Mouse (Mus musculus): ENCODE measurements around the gene BC061212. TPM values are rescaled to one million over a fixed set of nuclear protein-coding genes. Genes with fewer than 3 reads are reported as not detected.
"Not testable (repeated sequence)": the region's sequence is repeated elsewhere in the genome, so short reads cannot be mapped to it uniquely, and the experiment has no call there.

Gene BC061212
- polyA plus RNA-seq (2014; fragmentation: Nextera tagmentation; extraction: Ambion mirVana): not detected in 2 replicates

DNA sequence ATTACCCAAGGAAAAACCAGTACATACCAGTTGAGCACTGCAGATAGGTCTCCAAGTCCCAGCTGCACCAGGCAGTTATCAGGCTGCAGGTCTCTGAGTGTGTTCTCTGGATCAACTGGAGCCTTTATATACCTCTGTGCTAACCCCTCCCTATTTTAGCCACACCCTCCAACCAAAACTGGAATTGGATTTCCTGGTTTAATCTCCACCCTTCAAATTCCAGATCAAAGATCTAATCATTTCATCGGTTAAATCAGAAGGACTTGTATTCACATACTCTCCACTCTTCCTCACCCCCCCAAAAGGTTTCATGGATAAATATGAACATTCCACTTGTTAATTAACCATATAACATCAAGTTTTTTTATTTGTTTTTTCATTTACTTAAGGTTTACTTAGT, at the start of gene BC061212:
Gene BC061212, minus strand, starts transcription at position 101 of the 400 bp plus-strand sequence.
- H3K4me3 ChIP-seq (ENCODE audit: low read length); ATAC-seq (ENCODE audit: low FRiP score, low TSS enrichment); H3K9me3 ChIP-seq (ENCODE audit: control insufficient read depth, low read length); H3K9ac ChIP-seq (ENCODE audit: low read depth, low read length); H3K36me3 ChIP-seq (ENCODE audit: control insufficient read depth, insufficient read depth, low read length); H3K27me3 ChIP-seq (ENCODE audit: control insufficient read depth, insufficient read depth, low read length); H3K4me2 ChIP-seq (replicated peaks; ENCODE audit: low read depth, low read length); H3K27ac ChIP-seq (ENCODE audit: low read depth, low read length); H3K4me1 ChIP-seq (ENCODE audit: control insufficient read depth, insufficient read depth, low read length): not testable (repeated sequence)
- no CpG with 5 or more reads among the region's 1 CpGs for WGBS

GRCm38 (mm10) chr5:94076085-94076484, 5.7 kb upstream of the BC061212 start, which contains the start of gene Gm6351:
Gene Gm6351, plus strand, starts transcription at chr5:94076385.
- WGBS: no CpG with 5 or more reads among the region's 3 CpGs
- not testable (repeated sequence) for H3K27ac ChIP-seq (ENCODE audit: low read depth, low read length); H3K4me2 ChIP-seq (replicated peaks; ENCODE audit: low read depth, low read length); H3K4me1 ChIP-seq (ENCODE audit: control insufficient read depth, insufficient read depth, low read length); ATAC-seq (ENCODE audit: low FRiP score, low TSS enrichment); H3K27me3 ChIP-seq (ENCODE audit: control insufficient read depth, insufficient read depth, low read length); H3K4me3 ChIP-seq (ENCODE audit: low read length); H3K36me3 ChIP-seq (ENCODE audit: control insufficient read depth, insufficient read depth, low read length); H3K9ac ChIP-seq (ENCODE audit: low read depth, low read length); H3K9me3 ChIP-seq (ENCODE audit: control insufficient read depth, low read length)

Other genes with a start within 250 kb of the BC061212 start
- gene Gm7792, start 226.8 kb downstream of the BC061212 start, polyA plus RNA-seq (2014; fragmentation: Nextera tagmentation; extraction: Ambion mirVana): not detected in 2 replicates
- not detected in 2 replicates for gene Gm16429, start 141.5 kb downstream of the BC061212 start, polyA plus RNA-seq (2014; fragmentation: Nextera tagmentation; extraction: Ambion mirVana)
- gene Gm6351, start 5.8 kb upstream of the BC061212 start, polyA plus RNA-seq (2014; fragmentation: Nextera tagmentation; extraction: Ambion mirVana): not detected in 2 replicates
- not detected in 2 replicates for gene Gm3106, start 147.5 kb upstream of the BC061212 start, polyA plus RNA-seq (2014; fragmentation: Nextera tagmentation; extraction: Ambion mirVana)
- not detected in 2 replicates for gene A430089I19Rik, start 236.3 kb upstream of the BC061212 start, polyA plus RNA-seq (2014; fragmentation: Nextera tagmentation; extraction: Ambion mirVana)
- gene Gm6502, start 243.9 kb upstream of the BC061212 start, polyA plus RNA-seq (2014; fragmentation: Nextera tagmentation; extraction: Ambion mirVana): not detected in 2 replicates